Mouse (Mus musculus): ENCODE measurements around the gene Pus10.
A peak's percentile ranks its signal among the peaks of the same experiment; 100 is the strongest.

The Pus10 gene

DNA sequence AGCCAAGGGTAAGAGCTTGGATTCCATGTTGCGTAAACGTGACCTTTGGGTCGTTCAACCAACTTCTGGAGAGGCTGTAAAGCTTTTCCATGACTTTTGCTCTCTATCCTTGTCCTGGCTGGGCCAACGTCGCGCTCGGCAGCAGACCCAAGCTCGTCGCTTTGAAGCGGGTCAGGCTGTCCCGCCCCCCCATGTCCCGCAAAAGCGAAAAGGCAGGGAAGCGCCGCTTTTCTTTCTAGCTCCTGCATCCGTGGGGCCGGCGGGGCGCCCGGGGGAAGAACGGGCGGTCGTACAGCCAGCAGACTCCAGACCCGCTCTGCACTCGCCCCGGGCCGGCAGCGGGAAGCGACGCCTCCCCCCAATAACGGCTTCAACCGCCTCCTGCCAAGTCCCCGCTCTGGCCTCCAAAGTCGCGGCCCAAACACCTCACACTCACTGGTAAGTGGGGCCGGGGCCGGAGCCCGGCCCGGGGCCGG is at the start of gene Pus10:
Gene Pus10, plus strand, starts transcription at position 364 of the 476 bp plus-strand sequence.
- no peak for DNase-seq (ENCODE audit: low spot score in 2 of 2)

DNA sequence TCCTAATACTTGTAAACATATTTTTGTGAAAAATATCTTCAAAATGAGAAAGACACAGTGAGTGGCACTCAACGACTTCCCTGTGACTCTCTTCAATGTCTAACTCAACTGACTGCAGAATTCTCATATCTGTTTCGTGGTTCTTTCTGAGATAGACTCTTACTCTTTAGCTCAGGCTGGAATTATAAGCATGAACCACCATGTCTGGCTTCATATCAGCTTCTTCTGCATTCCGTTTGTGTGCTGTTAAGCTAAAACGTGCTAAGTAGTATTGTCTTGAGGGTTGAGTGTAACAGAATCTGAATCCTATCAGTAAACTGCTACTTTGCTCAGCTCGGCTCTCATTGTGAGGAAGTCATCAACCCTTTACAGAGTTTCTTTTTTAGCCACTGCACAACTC is 46.5 kb upstream of the Pus10 start:
- DNase-seq (ENCODE audit: low spot score in 2 of 2): no peak

DNA sequence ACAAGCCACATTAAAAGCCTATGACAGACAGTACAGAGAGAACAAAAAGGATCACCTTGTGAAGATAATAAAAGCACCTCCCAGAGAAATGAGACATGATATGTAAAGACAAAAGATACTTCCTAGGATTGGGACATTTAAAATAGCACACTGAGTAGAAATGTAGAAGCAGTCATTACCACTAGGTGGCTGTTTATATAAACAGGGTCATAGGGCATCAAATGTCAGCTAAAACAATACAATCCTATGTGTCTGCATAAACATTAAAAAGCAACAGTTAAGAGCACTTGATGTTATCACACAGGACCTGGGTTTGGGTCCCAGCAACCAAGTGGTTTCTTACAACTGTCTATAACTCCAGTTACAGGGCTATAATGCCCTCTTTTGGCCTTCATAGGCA is 34.8 kb upstream of the Pus10 start:
- DNase-seq (ENCODE audit: low spot score in 2 of 2): no peak

DNA sequence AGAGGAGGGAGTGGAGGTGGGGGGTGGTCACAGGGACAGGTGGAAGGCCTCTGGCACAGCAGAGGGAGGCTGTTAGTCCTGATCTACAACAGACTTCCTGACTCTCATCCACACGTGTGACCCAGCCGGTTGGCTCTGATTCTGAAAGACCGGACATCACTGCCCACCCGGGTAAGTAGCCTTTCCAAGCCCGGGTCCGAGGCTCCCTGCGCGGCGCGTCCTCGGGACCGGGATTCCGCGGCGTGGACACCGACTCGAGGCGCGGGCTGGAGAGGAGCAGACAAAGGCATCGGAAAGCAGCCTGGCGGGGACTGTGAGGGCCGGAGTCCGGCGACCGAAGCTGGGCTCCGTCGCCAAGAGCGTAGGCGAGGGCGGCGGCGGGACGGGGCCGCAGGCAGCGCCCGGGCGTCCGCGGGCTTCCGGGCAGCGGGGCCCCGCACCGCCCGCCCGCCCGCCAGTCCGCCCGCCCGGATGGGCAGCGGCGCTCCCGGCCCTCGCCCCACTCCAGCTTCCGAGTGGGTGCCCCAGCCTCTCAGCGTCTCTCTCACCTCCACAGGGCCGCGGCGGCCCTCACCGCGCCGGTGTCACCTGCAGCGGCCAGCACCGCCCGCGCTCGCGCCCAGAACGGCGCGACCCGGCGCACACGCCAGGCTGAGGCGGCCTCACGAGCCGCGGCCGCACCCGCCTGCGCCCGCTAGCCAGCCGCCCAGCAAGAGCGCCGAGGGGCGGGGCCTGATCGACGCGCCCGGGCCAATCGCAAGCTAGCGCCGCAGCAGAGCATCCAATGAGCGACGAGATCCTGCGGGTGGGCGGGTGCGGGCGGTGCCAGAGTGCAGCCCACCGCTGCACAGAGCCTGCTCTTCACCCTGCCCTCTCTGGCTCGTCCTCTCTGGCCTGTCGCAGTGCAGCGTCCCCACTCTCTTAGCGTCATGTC is 32.3 kb upstream of the Pus10 start, which contains the start of gene 0610010F05Rik:
Gene 0610010F05Rik, minus strand, starts transcription at position 695 of the 934 bp plus-strand sequence.
- DNase-seq (ENCODE audit: low spot score in 2 of 2): peak; percentile 73 to 75

DNA sequence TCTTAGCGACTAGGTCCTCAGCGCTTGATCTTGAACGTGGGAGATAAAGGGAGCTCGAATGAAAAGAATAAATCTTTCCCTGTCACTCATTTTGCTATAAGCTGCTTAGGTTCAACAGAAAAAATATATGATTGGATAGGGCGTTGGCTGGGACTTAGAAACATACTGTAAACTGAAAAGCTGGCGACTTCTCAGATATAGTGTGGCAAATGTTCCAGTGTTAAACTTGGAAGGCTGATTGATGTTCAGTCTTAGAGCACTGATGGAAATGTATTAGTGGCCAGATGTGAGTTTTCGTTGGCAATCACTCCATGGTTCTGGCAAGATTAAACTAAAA is 31.6 kb upstream of the Pus10 start:
- DNase-seq (ENCODE audit: low spot score in 2 of 2): no peak

DNA sequence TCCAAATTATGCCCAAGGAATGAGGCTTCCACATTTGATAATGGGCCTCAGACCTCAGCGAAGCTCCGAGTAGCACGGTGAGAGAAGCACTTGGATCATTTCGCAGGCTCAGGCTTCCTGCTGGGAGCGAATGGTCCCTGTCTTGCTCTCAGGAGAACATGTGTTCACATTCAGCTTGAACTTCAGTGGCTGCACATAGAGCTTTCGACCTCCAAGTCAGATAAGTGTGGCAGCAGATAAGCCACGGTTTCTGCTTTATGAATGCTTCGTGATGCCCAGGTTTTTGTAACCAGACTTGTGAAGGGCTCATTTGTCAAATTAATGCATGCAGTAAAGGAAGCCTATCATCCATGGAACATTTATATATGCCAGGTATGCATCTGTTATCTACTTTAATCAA is 30.9 kb upstream of the Pus10 start:
- DNase-seq (ENCODE audit: low spot score in 2 of 2): no peak

DNA sequence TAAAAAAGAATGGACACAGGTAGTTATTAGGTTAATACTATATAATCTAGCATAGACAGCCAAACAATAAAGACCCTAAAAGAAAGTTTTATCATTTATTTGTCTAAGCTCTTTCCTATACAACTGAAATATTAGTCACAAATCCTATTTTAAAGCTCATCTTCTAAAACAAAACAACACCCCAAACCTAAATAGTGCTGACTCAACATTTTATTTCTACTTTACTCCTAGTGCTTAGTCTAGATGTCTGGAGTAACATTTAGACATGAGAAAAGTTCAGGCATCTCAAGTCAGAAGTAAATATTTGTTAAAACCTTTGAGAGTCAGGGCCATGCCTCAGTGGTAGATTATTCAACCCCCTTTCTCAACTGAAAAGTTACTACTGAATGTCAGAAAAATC is 18.0 kb upstream of the Pus10 start:
- no peak for DNase-seq (ENCODE audit: low spot score in 2 of 2)

DNA sequence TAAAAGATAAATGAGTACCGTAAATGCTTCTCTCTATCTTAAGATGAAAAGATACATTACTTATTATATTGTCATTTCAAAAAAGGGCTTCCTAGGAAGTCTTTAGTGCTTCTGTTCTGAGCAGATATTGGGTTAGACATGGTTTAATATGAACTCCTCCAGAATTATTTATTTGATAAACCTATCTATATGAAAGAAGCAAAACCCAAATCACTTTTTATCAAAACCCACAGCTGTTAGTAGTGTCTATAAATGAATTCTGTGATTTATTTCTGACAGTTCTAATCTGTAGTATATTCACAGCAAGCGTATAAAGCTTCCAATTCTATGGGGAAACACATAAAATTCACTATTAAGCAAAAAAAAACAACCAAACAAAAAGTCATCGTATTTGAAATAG is 17.6 kb upstream of the Pus10 start:
- DNase-seq (ENCODE audit: low spot score in 2 of 2): no peak

DNA sequence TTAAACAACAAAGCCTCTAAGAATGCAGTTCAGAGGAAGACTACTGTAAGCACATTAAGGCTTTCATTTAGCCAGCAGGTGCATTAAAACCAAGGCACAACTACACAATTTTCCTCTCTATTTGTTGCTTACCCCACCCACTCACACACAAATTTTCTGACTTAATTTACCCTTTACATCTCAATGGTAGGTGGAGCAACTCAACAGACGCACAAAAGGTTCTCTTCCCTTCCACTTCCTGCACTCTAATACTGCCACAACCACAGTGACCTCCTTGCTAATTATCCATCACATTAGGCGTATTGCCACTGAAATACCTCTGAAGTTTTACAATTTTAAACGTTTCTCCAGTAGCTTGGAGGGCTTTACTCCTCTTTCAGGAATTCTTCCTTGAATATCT is 11.8 kb upstream of the Pus10 start:
- DNase-seq (ENCODE audit: low spot score in 2 of 2): no peak

DNA sequence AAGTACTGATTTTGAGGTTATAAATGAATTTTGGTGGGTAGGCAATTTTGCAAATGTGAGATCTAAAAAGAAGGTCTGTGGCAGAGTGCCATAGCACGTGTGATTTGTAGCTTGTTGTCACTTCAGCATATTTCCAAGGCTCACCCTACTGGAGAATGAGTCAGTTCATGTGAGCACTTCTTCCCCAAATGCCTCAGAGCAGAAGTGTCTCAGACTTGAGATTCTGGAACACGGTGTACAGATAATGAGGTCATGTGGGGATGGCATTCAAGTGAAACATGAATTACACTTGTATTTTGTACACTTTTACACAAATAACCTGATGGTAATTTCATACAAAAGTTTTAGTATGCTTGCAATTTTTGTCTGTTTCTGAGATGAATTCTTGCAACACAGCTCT is 7.7 kb upstream of the Pus10 start:
- DNase-seq (ENCODE audit: low spot score in 2 of 2): no peak

DNA sequence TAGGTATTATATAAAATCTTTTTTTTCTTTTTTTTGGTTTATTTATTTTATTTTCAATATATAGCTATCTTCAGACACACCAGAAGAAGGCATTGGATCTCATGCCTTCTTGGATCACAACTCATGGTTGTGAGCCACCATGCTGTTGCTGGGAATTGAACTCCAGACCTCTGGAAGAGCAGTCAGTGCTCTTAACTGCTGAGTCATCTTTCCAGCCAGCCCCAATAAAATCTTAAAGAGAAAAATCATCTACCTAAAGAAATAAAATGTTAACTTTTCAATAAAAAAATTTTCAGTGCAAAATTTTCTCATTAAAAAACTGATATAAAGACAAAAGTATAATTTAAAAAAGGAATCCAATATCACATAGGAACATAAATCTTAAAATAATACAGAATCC is 1.2 kb upstream of the Pus10 start:
- DNase-seq (ENCODE audit: low spot score in 2 of 2): no peak

DNA sequence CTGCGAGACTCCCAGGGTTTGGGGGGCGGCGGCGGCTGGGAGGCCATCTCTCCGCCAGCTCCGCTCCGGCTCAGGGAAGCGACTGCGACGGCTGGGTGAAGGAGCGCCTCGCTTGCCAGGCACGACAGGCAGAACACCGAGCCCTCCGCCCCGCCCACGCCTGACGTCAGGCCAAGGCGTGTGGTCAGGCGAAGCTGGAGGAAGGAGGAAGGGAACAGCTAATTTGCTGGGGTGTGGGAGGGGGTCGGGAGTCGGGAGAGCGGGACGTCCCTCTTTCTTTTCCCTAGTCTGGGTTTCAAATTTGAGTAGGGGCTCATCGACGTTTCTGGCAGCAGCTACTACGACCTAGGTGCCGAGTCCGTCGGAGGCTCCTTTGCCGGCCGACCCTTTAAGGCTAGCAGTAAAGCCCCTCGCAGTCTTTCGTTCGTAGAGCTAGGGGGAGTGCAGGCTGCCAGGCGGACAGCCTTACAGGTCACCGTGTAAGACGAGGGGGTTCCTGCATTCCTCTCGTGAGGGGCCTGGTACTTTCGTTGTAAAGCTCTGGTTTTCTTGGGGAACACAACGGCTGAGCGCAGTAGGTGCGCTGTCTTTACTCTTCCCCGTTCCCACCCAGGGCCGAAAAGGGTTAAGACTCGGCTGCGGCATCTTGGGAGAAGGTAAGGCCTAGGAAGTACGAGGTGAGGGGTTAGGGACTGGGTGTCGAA is 476 bp downstream of the Pus10 start, which contains the start of gene Pex13:
Gene Pex13, minus strand, starts transcription at position 162 of the 704 bp plus-strand sequence.
- DNase-seq (ENCODE audit: low spot score in 2 of 2): peak; percentile 88 to 89

DNA sequence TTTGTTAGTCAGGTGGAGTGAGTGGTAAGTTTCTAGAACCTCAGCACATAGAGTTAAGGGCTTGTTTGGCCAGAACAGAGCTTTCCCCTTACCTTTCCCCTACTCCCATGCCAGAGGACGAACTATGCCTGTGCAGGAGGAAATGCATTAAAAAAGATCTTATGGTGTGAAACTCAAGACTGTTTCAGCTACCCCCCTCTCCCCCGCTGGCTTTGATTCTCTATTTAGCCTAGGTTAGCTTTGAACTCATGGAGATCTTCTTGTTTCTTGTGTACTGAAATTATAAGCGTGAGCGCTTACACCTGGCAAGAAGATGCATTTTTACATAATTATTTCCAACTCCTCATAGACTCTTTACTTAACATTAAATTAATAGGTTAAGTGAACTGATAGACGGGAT is 1.1 kb downstream of the Pus10 start:
- no peak for DNase-seq (ENCODE audit: low spot score in 2 of 2)

DNA sequence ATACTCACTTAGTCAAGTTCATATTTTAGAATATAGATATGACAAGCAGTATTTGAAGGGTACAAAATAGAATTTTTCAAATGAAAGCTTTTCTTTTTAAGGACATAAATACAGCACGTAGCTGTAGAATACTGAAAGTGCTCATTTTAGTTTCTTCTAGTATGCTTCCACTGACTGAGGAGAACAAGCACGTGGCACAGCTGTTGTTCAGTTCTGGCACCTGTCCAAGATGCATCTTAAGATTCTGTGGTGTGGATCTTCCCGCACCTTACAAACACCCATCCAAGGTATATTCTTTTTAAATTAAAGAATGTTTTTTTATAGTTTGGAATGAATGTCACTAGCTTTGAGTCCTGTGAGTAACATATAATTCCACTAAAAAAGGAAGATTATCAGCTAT is 1.7 kb downstream of the Pus10 start:
- DNase-seq (ENCODE audit: low spot score in 2 of 2): no peak

DNA sequence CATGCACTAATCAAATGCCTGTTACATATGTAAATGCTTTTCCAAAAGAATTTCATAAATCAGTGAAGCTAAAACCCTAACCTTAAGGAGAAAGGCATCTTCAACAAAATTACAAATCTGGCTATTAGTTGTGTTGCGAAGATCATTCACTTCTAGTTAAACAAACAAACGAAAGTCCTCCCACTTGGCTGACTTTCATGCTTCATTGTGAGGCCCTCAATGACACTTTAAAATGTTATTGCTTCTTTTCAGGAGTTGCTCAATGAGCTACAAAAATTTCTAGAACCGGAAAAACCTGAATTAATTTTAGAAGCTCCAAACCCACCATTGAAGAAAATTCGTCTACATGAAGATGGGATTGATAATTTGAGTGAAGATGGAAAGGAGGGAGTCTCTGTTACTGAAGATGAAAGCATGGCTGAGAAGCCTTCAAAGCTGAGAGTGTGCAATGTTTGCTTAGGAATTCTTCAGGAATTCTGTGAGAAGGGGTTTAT is 6.8 kb downstream of the Pus10 start:
- no peak for DNase-seq (ENCODE audit: low spot score in 2 of 2)

DNA sequence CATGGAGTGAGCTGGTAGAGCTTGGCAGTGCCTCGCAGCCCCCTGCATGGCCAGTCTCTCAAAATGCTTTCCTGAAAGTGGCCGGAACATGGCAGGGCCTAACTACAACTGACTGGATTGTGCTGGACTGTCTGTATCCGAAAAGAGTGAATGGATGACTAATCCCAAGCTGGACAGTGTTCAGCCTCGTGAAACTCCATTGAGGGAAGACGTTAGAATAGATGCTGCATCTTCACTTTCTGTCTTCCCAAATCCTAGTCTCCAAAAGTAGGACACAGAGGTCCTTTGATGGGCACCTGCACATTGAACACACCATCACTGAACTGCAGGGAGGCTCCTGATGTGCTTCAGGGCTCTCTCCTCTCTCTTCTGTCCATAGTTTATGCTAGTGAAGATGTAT is 10.6 kb downstream of the Pus10 start:
- DNase-seq (ENCODE audit: low spot score in 2 of 2): no peak

DNA sequence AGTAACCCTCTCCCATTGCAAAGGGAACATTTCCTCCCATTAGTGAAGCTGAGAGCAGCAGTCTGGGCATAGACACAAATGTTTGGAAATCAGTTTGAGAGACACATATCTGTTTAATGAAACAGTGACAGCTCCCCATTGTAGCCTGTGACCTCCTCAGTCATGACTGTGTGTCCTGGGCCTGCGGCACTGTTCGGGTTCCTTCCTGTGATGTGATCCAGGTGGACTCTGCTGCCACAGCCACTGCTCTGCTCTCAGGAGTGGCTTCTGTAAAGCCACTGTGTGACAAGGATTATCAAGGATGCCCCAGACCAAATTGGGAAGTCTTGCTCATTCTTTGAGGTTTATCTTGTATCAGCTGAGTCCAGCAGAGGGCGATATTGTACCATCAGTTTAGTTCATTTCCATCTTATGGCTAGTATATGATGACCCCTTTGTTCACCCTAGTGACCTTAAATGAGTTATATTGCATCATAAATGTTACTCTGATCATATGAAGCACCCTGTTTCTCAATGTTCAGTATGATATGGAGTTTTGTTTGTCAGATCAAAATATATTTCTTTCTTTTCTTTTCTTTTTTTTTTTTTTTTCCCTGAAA is 13.7 kb downstream of the Pus10 start:
- peak; percentile 75 to 78 for DNase-seq (ENCODE audit: low spot score in 2 of 2)

DNA sequence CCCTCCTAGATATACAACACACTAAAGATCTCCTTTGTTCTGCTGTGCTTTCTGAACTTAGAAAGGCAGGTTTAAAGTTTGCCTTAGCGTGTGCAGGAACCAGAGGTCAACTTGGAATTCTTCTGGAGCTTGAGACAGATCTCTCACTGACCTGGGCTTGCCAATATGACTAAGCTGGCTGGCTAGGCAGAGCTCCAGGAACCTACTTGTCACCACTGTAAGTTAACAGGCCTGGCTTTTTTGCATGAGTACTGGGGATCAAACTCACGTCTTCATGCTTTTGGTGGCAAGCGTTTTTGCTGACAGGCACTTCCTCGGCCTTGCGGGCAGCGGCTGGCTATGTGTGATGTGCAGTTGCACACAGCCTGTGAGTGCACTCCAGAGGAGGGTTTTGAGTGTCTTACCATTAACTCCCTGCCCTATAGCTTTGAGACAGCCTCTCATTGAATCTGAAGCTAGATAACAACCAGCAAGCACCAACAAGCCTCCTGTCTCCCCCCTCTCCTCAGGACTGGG is 15.0 kb downstream of the Pus10 start:
- DNase-seq (ENCODE audit: low spot score in 2 of 2): no peak

DNA sequence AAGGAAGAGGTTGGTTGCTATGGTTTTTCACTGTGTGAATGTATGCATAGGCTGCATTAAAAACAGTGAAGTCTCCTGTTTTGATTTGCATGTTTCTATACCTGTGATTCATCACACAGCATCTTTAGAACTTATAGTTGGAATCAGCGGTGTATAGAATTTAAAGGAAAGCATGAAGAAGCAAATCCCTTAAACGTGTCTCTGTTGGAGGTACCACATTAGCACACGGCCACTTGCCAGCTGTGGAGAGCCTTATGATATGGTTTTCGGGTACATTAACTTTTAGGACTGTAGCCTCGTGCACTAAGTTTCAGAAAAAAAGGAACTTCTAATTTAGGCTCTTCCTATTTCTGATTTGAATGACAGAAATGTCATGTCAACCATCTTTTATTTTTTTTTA is 17.1 kb downstream of the Pus10 start:
- no peak for DNase-seq (ENCODE audit: low spot score in 2 of 2)

DNA sequence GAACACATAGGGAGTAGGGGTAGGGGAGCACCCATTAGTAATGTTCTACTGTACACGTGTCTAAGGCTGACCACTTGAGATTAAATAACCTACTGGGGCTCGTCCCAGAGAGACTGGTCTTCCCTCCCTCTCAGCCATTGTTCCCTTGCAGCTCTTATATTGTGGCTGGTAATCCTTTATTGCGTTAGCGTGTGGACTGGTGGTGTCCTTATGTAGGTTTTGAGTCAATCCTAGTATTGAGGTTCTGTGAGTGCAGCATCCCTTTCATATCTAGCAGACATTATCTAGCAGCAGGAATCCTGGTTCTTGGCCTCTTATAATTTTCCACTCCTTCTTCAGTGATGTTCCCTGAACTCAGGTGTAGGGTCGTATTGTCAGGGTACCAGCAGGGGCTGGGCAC is 21.2 kb downstream of the Pus10 start:
- no peak for DNase-seq (ENCODE audit: low spot score in 2 of 2)

DNA sequence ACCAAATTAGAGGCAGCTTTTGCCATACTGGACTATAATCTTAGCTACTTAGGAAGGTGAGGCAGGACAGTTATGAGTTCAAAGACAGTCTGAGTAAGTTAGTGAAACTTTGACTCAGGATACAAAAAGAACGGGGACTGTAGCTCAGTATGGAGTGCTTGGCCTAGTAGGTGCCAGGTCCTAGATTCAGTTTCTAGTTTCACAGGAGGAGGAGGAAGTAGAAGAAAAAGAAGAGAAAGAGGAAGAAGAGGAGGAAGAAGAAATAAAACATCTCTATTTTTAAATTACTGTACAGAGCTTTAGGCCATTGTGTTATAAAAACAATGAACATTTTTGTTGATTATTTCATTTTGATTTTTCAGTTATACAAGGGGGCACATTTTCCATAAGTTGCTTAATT is 22.6 kb downstream of the Pus10 start:
- no peak for DNase-seq (ENCODE audit: low spot score in 2 of 2)

DNA sequence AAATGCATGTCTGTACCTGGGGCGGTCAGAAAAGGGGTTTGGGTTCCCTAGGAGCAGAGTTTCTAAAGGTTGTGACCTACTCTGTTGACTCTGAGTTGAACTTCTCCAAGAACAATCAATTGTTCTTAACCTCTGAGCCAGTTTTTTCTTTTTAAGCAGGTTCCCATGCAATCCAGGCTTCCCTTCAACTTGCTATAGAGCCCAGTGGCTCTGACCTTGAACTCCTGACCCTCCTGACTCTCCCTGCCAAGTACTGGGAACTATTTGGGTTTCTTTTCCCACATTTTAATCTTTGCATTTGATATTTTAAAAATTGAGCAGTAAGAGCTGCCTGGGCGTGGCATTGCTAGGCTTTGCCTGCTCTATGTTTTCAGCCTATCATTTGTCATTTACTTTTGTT is 27.8 kb downstream of the Pus10 start:
- no peak for DNase-seq (ENCODE audit: low spot score in 2 of 2)
